Mouse (Mus musculus) C2C12 (cell line): ENCODE results near the gene Tbxas1.

Experiments used
- CEBPB ChIP-seq: IDR thresholded peaks from one replicate; pipeline ENCODE4 v1.6.1; 2011; ENCODE audit warnings: low read depth, mild to moderate bottlenecking, control low read depth, moderate library complexity
- CTCF ChIP-seq: IDR thresholded peaks from one replicate; pipeline ENCODE4 v1.5.1; 2011; ENCODE audit not compliant: control insufficient read depth, insufficient read depth, insufficient read length
- FOSL1 ChIP-seq: IDR thresholded peaks from one replicate; pipeline ENCODE4 v1.8.0; 2011; ENCODE audit warnings: mild to moderate bottlenecking, low read length; ENCODE audit not compliant: poor library complexity, insufficient read depth, severe bottlenecking
- MAX ChIP-seq: IDR thresholded peaks from one replicate; pipeline ENCODE4 v1.6.1; 2011; ENCODE audit warnings: mild to moderate bottlenecking, control low read depth
- USF1 ChIP-seq: IDR thresholded peaks from one replicate; pipeline ENCODE4 v1.6.1; 2011; ENCODE audit warnings: low read depth, mild to moderate bottlenecking, control low read depth, moderate library complexity

DNA sequence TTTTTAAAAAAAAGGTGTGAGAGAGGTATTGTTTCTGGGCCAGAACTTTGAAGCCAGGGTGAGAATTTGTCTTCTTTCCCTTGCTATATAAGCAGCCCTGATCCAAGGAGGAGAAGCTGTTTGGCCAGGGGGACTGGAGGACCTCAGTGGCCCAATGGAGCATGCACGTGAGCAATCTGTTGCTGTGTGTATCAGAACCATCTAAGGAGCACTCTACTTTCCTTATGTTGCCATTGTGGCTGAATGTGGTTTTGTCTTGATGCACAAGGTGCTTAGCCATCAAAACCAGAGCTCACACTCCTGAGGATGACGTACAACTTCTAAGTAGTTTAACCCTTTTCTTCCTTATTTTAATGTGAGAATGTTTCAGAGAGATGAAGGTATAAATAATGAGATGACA lies 40.5 kb upstream of the Tbxas1 start:
- TF ChIP-seq CTCF (no peak), CEBPB (no peak), USF1 (no peak), FOSL1 (no peak), MAX (no peak)
